Mouse (Mus musculus): ENCODE data around the gene Brca2. TPM values are rescaled to one million over a fixed set of nuclear protein-coding genes. Genes with fewer than 3 reads are reported as not detected.

Brca2 gene
- polyA plus RNA-seq, 1 experiment from 2014 or later: 12.8 TPM

Other genes with a start within 250 kb of the Brca2 start
- gene Zar1l, start 4.5 kb upstream of the Brca2 start, polyA plus RNA-seq (2015; fragmentation: Nextera tagmentation; extraction: Ambion mirVana): not detected in 2 replicates
- gene N4bp2l1, start 74.6 kb downstream of the Brca2 start, polyA plus RNA-seq (2015; fragmentation: Nextera tagmentation; extraction: Ambion mirVana): 5.7 and 6.2 TPM in 2 replicates
- 32.6 and 33.1 TPM in 2 replicates for gene N4bp2l2, start 143.6 kb downstream of the Brca2 start, polyA plus RNA-seq (2015; fragmentation: Nextera tagmentation; extraction: Ambion mirVana)
- gene Pds5b, start 151.1 kb downstream of the Brca2 start, polyA plus RNA-seq (2015; fragmentation: Nextera tagmentation; extraction: Ambion mirVana): 14.2 and 15.3 TPM in 2 replicates